Mouse (Mus musculus) heart, adult 2 months (tissue): ENCODE data around the gene Nxph4.

Source experiments
- CTCF ChIP-seq: fragments of 200-600 bp; IDR thresholded peaks from 2 replicates; pipeline ENCODE4 v1.8.1; 2022; ENCODE audit warnings: antibody characterized with exemption, mild to moderate bottlenecking, moderate library complexity
- POLR2A ChIP-seq: fragments of 200-500 bp; IDR thresholded peaks from 2 replicates; pipeline ENCODE4 v1.6.1; 2011; ENCODE audit warnings: mild to moderate bottlenecking, low read depth, low read length, control low read depth; ENCODE audit not compliant: insufficient read depth

DNA sequence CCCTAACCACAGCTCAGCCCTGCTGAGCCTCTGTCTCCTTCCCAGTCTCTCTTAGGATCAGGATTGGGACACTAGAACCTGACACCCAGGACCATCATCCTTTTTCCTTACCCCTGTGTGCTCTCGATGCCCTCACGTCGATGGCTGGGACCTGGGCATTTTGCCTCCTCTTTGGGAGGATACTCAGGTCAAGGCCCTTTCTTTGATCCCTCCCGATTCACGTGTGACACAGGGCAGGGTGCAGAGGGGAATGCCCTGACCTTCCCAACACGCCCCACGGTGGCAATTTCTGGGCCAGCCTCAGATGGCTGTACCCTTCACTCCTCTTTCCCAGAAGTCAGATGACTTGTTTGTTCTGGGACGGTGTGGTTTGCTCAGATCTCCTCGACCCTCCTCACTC lies 42.8 kb upstream of the Nxph4 start:
- no peak for TF ChIP-seq CTCF
- TF ChIP-seq POLR2A, result no peak
